Mouse (Mus musculus): ENCODE results near the gene Pecam1. TPM values are rescaled to one million over a fixed set of nuclear protein-coding genes. Genes with fewer than 3 reads are reported as not detected.
A peak's percentile ranks its signal among the peaks of the same experiment; 100 is the strongest.

The Pecam1 gene
- polyA plus RNA-seq, 1 experiment from 2014 or later: 6.1 TPM

DNA sequence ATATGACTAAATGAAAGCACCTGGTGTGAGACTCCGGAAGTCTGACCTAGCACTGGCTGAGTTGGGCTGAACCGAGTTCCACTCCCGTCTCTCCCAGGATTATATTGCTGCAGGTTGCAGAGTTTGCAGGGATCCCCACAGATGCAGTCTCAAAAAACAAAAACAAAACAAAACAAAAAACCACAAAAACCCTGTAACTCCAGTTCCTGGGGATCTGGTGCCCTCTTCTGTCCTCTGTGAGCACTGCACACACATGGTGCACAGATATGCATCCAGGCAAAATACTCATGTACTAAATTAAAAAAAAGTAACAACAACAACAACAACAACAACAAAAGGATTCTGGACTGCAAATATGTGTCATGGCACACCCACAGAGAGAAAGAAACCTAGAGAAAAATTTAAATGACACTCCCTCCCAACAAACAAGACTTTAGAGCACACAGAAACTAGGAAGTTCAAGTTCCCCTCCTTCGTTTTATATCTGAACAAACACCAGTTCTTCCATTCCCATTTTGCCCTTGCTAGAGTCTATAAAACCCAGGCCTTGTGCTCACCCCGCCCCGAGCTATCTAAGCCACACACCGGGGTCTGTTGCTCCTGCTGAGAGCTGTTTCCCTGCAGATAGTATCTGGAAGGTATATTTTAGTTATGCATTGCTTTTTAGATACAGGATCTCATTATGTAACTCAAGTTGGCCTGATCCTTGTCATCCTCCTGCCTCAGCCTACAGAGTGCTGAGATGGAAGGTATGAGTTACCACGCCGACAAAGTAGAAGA lies 20.0 kb upstream of the Pecam1 start:
- DNase-seq: peak; percentile 35
- Histone ChIP-seq H3K27ac (no peak overlapping the region; the same call in 1 of the 2 replicates), H3K27me3 (no peaks in the 10 kb centered on the region), H3K9ac (no peak overlapping the region), H3K9me3 (replicated peaks) (peaks cover 4% of the 10 kb centered on the region; the same call in 1 of the 2 replicates), H3K4me1 (replicated peaks) (peaks cover 7% of the 10 kb centered on the region; the same call in 1 of the 2 replicates), H3K4me3 (replicated peaks) (no peak overlapping the region), H3K4me2 (no peak overlapping the region), H3K36me3 (peaks cover 95% of the 10 kb centered on the region)
- 60% methylated on average over 9 of the region's 9 CpGs for WGBS (ENCODE audit: insufficient replicate concordance)
- peak; percentile 61 for ATAC-seq (ENCODE audit: low read depth)

DNA sequence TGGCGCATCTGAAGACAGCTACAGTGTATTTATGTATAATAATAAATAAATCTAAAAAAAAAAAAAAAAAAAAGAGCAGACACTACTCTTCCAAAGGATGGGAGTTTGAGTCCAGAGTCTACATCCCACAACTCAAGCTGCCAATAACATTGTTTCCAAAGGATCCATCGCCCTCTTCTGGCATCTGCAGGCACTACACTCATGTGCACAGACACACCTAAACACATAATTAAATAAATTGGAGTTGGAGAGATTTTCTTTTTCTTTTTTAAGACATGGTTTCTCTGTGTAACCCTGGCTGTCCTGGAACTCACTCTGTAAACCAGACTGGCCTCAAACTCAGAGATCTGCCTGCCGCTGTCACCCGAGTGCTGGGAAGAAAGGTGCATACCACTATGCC lies 17.1 kb upstream of the Pecam1 start:
- DNase-seq: no peak
- 90% methylated on average over 4 of the region's 4 CpGs for WGBS (ENCODE audit: insufficient replicate concordance)
- Histone ChIP-seq H3K27me3 (no peaks in the 10 kb centered on the region), H3K9ac (no peak overlapping the region), H3K4me2 (no peak overlapping the region), H3K27ac (no peak overlapping the region), H3K9me3 (replicated peaks) (peaks cover 4% of the 10 kb centered on the region; the same call in 1 of the 2 replicates), H3K36me3 (peaks cover 72% of the 10 kb centered on the region), H3K4me3 (replicated peaks) (no peak overlapping the region), H3K4me1 (replicated peaks) (peaks cover 31% of the 10 kb centered on the region)
- ATAC-seq (ENCODE audit: low read depth): no peak

DNA sequence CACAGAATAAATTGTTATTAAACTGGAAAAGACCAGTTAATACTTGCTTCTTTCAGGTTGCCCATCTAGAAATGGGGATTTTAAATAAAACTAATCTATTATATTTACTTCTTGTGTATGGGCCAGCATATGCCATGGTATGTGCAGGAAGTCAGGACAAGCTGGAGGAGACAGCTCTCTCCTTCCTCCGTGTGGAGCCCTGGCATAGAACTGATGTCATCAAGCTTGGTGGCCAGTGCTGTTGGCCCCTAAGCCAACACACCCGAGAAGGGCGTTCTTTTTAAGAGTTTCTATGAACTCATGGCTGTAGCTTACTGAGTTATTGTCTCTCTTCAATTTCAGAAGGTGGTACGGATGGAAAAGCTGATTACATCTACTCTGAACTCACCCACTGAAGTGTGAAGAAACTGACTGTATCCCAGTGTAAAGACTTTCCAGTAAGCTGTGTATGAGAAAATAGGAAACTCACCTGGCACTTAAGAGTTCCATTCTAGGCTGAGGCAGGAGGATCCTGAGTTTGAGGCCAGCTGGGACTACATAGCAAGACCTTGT lies 16.3 kb upstream of the Pecam1 start:
- Histone ChIP-seq H3K9me3 (replicated peaks) (peaks cover 4% of the 10 kb centered on the region; the same call in 1 of the 2 replicates), H3K27me3 (no peaks in the 10 kb centered on the region), H3K4me1 (replicated peaks) (peaks cover 39% of the 10 kb centered on the region), H3K9ac (no peak overlapping the region), H3K36me3 (peaks cover 64% of the 10 kb centered on the region), H3K4me3 (replicated peaks) (no peak overlapping the region), H3K27ac (no peak overlapping the region), H3K4me2 (no peak overlapping the region)
- no peak for ATAC-seq (ENCODE audit: low read depth)
- DNase-seq: no peak
- 74% methylated on average over 4 of the region's 4 CpGs for WGBS (ENCODE audit: insufficient replicate concordance)

DNA sequence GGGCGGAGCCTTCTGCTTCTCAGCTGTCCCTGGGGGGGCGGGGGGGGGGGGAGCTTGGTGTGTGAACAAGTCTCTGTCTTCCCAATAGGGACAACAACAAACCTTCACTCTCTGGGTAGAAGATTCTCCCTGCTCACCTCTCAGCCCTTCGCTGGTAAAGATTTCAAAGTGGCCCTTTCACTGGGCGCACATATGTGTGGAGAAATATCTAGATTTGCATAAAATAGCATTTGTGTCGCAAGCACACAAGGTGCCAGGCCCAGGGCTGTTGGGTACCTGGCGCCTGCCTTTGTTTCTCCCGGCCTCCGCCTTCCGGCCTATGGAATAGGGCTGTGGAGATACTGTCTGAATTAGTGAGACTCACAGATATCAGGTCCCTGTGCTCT lies 12.4 kb upstream of the Pecam1 start:
- Histone ChIP-seq H3K27me3 (no peaks in the 10 kb centered on the region), H3K9ac (no peak overlapping the region), H3K27ac (peak overlapping the region; percentile 67), H3K4me1 (replicated peaks) (peaks cover 41% of the 10 kb centered on the region), H3K4me3 (replicated peaks) (no peak overlapping the region), H3K9me3 (replicated peaks) (peaks cover 3% of the 10 kb centered on the region; the same call in 1 of the 2 replicates), H3K36me3 (peaks cover 28% of the 10 kb centered on the region), H3K4me2 (no peak overlapping the region)
- DNase-seq (no peak), ATAC-seq (ENCODE audit: low read depth) (0 out of 2 replicates have a peak, but pooled peaks have one; percentile 4)
- WGBS (ENCODE audit: insufficient replicate concordance): 51% methylated on average over 9 of the region's 9 CpGs

DNA sequence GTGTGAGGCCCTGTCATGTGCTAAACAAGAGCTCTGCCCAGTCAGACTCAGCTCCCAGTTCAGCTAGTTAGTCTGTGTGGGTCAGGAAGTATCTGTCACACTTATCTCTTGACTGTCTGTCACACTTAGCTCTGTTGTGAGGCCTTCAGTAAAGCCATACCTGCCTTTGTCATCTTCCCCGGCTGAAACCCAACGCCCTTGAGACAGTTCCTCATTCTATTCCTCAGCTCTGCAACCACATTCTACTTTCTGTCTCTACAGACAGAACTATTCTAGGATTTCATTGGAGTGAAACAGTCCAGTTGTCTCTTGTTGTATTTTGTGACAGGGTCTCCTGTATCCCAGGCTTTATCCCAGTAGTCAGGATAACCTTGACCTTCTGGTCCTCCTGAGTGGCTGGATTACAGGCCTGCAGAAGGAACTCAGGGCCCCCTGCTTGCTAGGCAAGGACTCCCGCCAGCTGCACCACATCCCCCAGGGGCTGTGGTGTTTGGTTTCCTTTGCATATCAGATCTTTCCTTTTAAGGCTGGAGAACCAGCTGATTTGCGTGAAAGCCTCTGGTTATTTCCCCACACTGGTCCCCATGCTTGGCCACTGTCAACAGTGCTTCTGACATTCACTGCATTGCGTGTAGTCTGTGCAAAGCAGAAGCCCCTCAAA lies 11.8 kb upstream of the Pecam1 start:
- H3K36me3 ChIP-seq: peaks cover 22% of the 10 kb centered on the region
- H3K27ac ChIP-seq: peak overlapping the region; percentile 67
- no peaks in the 10 kb centered on the region for H3K9me3 ChIP-seq (replicated peaks)
- peaks cover 41% of the 10 kb centered on the region for H3K4me1 ChIP-seq (replicated peaks)
- DNase-seq (no peak), ATAC-seq (ENCODE audit: low read depth) (peak; percentile 32; the same call in 1 of the 2 replicates)
- H3K4me3 ChIP-seq (replicated peaks): no peak overlapping the region
- H3K27me3 ChIP-seq: no peaks in the 10 kb centered on the region
- 15% methylated on average over 5 of the region's 5 CpGs for WGBS (ENCODE audit: insufficient replicate concordance)
- 0 out of 2 replicates have a peak overlapping the region, but pooled peaks have one; percentile 10 for H3K9ac ChIP-seq
- no peak overlapping the region for H3K4me2 ChIP-seq

DNA sequence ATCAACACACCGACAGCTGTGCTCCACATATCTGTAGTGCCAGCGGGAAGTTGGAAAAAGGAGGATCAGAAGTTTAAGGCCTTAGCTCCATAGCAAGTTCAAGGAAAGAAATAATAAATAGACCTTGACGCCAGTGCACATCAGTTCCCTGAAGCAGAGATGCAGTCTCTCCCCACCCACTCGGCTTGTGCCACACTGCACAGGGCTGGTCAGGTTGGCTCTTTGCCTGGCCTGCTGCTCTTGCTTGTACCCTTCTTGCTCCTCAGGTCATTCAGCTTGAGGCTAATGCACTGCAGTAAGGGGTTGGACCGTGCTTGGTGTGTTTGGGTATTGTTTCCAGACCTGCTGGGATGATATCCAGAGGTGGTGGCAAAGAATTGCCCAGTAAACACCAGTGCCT lies 10.1 kb upstream of the Pecam1 start:
- Histone ChIP-seq H3K27ac (no peak overlapping the region), H3K9me3 (replicated peaks) (no peaks in the 10 kb centered on the region), H3K9ac (no peak overlapping the region), H3K4me2 (no peak overlapping the region), H3K36me3 (peaks cover 6% of the 10 kb centered on the region; the same call in 1 of the 2 replicates), H3K27me3 (no peaks in the 10 kb centered on the region), H3K4me3 (replicated peaks) (no peak overlapping the region), H3K4me1 (replicated peaks) (peaks cover 41% of the 10 kb centered on the region)
- no peak for ATAC-seq (ENCODE audit: low read depth)
- WGBS (ENCODE audit: insufficient replicate concordance): 77% methylated on average over 5 of the region's 5 CpGs
- DNase-seq: no peak

DNA sequence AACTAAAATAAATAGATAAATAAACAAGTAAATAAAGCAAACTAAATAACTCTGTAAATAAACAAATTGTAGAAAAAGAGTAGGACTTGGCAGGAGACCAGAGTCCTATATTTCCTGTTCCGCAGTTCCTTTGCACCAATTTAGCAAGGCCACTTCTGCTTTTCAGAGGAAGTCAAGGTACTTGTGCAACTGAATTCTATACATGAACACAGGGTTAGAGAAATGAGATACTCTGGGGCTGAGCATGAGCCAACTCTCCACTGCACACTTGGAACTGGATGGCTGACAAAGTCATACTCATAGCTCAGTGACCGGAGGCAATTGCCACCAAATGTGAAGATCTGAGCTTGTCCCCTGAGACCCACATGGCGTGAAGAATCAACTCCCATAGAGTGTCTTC lies 8.6 kb upstream of the Pecam1 start:
- no peaks in the 10 kb centered on the region for H3K27me3 ChIP-seq
- H3K4me1 ChIP-seq (replicated peaks): peaks cover 33% of the 10 kb centered on the region
- WGBS (ENCODE audit: insufficient replicate concordance): 56% methylated on average over 3 of the region's 3 CpGs
- H3K9me3 ChIP-seq (replicated peaks): no peaks in the 10 kb centered on the region
- H3K9ac ChIP-seq: no peak overlapping the region
- ATAC-seq (ENCODE audit: low read depth) (no peak), DNase-seq (no peak)
- 0 out of 2 replicates have a peak overlapping the region, but pooled peaks have one; percentile 8 for H3K27ac ChIP-seq
- no peak overlapping the region for H3K4me3 ChIP-seq (replicated peaks)
- no peaks in the 10 kb centered on the region for H3K36me3 ChIP-seq
- no peak overlapping the region for H3K4me2 ChIP-seq

DNA sequence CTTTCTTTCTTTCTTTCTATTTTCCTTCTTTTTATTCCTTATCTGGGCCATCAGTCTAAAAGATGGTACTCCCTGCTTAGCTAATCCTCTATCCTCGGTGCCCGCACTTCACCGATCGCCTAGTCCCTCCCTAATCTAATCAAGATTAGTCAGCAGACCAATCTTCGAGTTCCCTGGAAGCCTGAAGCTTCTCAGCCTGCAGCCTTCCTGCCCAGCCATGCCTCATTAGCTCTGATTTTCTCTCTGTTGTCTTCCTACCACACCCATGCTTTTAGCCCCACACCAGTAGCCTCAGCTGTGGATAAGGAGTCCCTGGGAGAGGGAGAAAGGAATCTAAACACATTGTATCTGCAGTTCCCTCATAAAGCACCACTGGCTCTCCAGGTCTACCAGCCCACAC lies 5.2 kb upstream of the Pecam1 start:
- H3K9me3 ChIP-seq (replicated peaks): no peaks in the 10 kb centered on the region
- no peak overlapping the region for H3K27ac ChIP-seq
- H3K27me3 ChIP-seq: 0 out of 2 replicates have a peak, but pooled peaks cover 8% of the 10 kb centered on the region
- no peaks in the 10 kb centered on the region for H3K36me3 ChIP-seq
- no peak overlapping the region for H3K4me3 ChIP-seq (replicated peaks)
- ATAC-seq (ENCODE audit: low read depth) (no peak), DNase-seq (no peak)
- H3K4me2 ChIP-seq: no peak overlapping the region
- H3K4me1 ChIP-seq (replicated peaks): peaks cover 16% of the 10 kb centered on the region
- WGBS (ENCODE audit: insufficient replicate concordance): 58% methylated on average over 5 of the region's 5 CpGs
- no peak overlapping the region for H3K9ac ChIP-seq

DNA sequence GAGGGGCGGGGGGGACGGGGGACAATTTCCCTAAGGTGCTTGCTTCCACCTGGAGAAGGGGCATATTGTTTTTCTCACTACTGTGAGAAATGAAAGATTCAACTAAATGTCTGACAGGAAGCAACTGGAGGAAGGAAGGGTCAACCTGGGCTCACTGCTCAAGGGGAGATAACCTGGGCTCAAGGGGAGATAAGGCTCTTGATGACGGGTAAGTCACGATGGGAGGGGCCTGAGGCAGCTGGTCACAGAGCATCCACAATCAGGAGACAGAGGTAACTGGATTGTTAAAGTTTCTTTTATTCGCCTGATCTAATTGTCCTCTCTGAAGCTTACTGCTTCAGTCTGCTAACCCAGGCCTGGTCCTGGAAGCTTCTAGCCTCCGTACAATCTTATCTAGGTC lies 2.9 kb upstream of the Pecam1 start:
- Histone ChIP-seq H3K27me3 (0 out of 2 replicates have a peak, but pooled peaks cover 8% of the 10 kb centered on the region), H3K4me3 (replicated peaks) (no peak overlapping the region), H3K9ac (no peak overlapping the region), H3K27ac (no peak overlapping the region), H3K9me3 (replicated peaks) (no peaks in the 10 kb centered on the region), H3K4me1 (replicated peaks) (peaks cover 20% of the 10 kb centered on the region), H3K36me3 (no peaks in the 10 kb centered on the region), H3K4me2 (no peak overlapping the region)
- DNase-seq (no peak), ATAC-seq (ENCODE audit: low read depth) (no peak)
- 50% methylated on average over 6 of the region's 6 CpGs for WGBS (ENCODE audit: insufficient replicate concordance)

DNA sequence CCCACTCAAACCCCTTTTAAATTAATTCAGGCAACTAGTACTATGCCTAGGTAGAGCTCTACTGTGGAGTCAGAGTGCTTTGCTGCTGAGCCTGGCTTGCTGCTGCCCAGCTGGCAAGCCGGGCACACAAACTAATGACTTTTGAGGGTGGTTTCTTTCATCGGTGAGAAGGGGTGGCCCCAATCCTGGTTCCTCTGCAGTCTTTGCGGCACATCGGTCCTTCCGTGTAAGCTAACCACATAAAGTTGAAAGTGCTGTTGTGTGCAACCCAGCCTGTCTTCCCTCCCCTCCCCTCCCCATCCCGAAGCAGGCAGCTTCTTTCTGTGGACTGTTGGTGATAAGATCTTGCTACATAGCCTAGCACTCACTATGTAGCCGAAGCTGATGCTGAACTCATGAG lies 1.7 kb upstream of the Pecam1 start:
- ATAC-seq (ENCODE audit: low read depth): 0 out of 2 replicates have a peak, but pooled peaks have one; percentile 7
- H3K27ac ChIP-seq: no peak overlapping the region

More for the DNA sequence above, 1.7 kb upstream of the Pecam1 start:
- no peaks in the 10 kb centered on the region for H3K9me3 ChIP-seq (replicated peaks)
- H3K4me3 ChIP-seq (replicated peaks): no peak overlapping the region; the same call in 1 of the 2 replicates
- peak overlapping the region; percentile 26; the same call in 1 of the 2 replicates for H3K4me2 ChIP-seq
- H3K4me1 ChIP-seq (replicated peaks): peaks cover 20% of the 10 kb centered on the region
- 0 out of 2 replicates have a peak, but pooled peaks cover 8% of the 10 kb centered on the region for H3K27me3 ChIP-seq
- no peak for DNase-seq
- H3K36me3 ChIP-seq: no peaks in the 10 kb centered on the region
- H3K9ac ChIP-seq: no peak overlapping the region
- WGBS (ENCODE audit: insufficient replicate concordance): 20% methylated on average over 7 of the region's 7 CpGs

All from liver, embryonic 13.5 days (tissue).